Mouse (Mus musculus) E14TG2a.4 (cell line): Measurements from ENCODE around the gene Grcc10.

Experiments
- CTCF ChIP-seq: conservative IDR thresholded peaks from 2 replicates; pipeline ENCODE4 v1.5.1; 2014; ENCODE audit warnings: low read length
- NANOG ChIP-seq: IDR thresholded peaks from 2 replicates; pipeline ENCODE4 v1.6.1; 2014; ENCODE audit warnings: borderline replicate concordance, low read length, mixed read lengths
- POU5F1 ChIP-seq: IDR thresholded peaks from 2 replicates; pipeline ENCODE4 v1.6.1; 2014; ENCODE audit warnings: low read length, borderline replicate concordance

- TF ChIP-seq CTCF = no peak
- TF ChIP-seq POU5F1 = no peak
- no peak for TF ChIP-seq NANOG
Measured at GRCm38 (mm10) chr6:124757909-124758848, 17.0 kb upstream of the Grcc10 start.
